30 mouse cellular contexts compared by ENCODE assay signal in the genomic region with DNA sequence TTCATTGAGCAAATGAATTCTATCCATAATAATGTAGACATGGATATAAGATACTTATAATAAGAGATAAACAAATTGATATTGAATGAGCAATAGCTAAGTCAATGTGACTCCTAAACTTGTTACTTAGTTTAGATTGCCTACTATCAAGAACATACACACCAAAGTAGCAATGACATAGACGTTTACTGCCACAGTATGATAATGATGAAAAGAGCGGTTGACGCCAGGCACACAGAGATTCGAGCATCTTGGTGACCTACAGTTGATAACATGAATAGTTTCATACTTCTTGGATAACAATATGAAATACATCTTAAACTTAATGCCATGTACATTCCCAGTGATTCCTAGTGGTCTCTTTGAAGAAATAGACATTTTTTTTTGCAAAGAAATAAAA. TPM values are rescaled to one million over a fixed set of nuclear protein-coding genes. Genes with fewer than 3 reads are reported as not detected.
A peak's percentile ranks its signal among the peaks of the same experiment; 100 is the strongest.
DNase-seq lines count a peak whose midpoint lies in the region; ATAC-seq lines count a peak whose summit lies in the region.
"Had no signal": no experiment of that assay in that cellular context is flagged by ENCODE, and none has a peak within 500 bp of the region (broad histone marks: within the 10 kb centered on the region; RNA-seq: fewer than 3 reads in every experiment).

No protein-coding gene starts in this region.

- no peak overlapping the region for H3K4me3 ChIP-seq in liver, embryonic 11.5 days (ENCODE audit: low read depth, low read length)
- H3K4me3 ChIP-seq in liver, embryonic 16.5 days (ENCODE audit: low read depth, low read length), result no peak overlapping the region
- no peak overlapping the region for H3K4me3 ChIP-seq in midbrain, embryonic 14.5 days (replicated peaks; ENCODE audit: low read depth, low read length)
- H3K4me3 ChIP-seq in midbrain, embryonic 16.5 days (ENCODE audit: low read depth, low read length), result no peak overlapping the region
- H3K4me3 ChIP-seq: forebrain, embryonic 10.5 days; forebrain, embryonic 15.5 days; hindbrain, embryonic 12.5 days; intestine, embryonic 15.5 days; limb, embryonic 10.5 days; limb, embryonic 15.5 days; lung, embryonic 15.5 days; midbrain, embryonic 15.5 days had no signal

- no peaks in the 10 kb centered on the region for H3K9me3 ChIP-seq in liver, embryonic 11.5 days (ENCODE audit: control insufficient read depth, low read length)
- no peaks in the 10 kb centered on the region for H3K9me3 ChIP-seq in liver, embryonic 16.5 days (replicated peaks; ENCODE audit: control insufficient read depth, low read length)
- no peaks in the 10 kb centered on the region for H3K9me3 ChIP-seq in midbrain, embryonic 14.5 days (ENCODE audit: control insufficient read depth, low read length)
- H3K9me3 ChIP-seq in midbrain, embryonic 16.5 days (replicated peaks; ENCODE audit: control insufficient read depth, low read length, poor library complexity, severe bottlenecking), result no peaks in the 10 kb centered on the region
- H3K9me3 ChIP-seq: forebrain, embryonic 10.5 days; forebrain, embryonic 15.5 days; hindbrain, embryonic 12.5 days; intestine, embryonic 15.5 days; limb, embryonic 10.5 days; limb, embryonic 15.5 days; lung, embryonic 15.5 days; midbrain, embryonic 15.5 days had no signal

- peak; percentile 63; the same call in 1 of the 2 replicates for ATAC-seq in common myeloid progenitor, adult 5-6 weeks (replicated peaks; ENCODE audit: low read depth, poor library complexity, severe bottlenecking)
- peak; percentile 90 for ATAC-seq in liver, embryonic 11.5 days (replicated peaks; ENCODE audit: low FRiP score)
- ATAC-seq in liver, embryonic 16.5 days (ENCODE audit: low read depth), result peak; percentile 99
- no peak for ATAC-seq in midbrain, embryonic 14.5 days (ENCODE audit: low FRiP score, low TSS enrichment)
- ATAC-seq in midbrain, embryonic 16.5 days, result no peak
- ATAC-seq: activated CD4-positive, CD25-positive, alpha-beta regulatory T cell, adult 4 months; forebrain, embryonic 15.5 days; hindbrain, postnatal 0 days; intestine, embryonic 15.5 days; midbrain, embryonic 15.5 days had no signal

- no peak overlapping the region for H3K9ac ChIP-seq in liver, embryonic 11.5 days (ENCODE audit: low read depth, low read length)
- H3K9ac ChIP-seq in liver, embryonic 16.5 days (ENCODE audit: low read depth, low read length), result no peak overlapping the region
- no peak overlapping the region for H3K9ac ChIP-seq in midbrain, embryonic 14.5 days (replicated peaks; ENCODE audit: low read length)
- no peak overlapping the region for H3K9ac ChIP-seq in midbrain, embryonic 16.5 days (ENCODE audit: low read depth, low read length)
- H3K9ac ChIP-seq: forebrain, embryonic 15.5 days; hindbrain, embryonic 12.5 days; intestine, embryonic 15.5 days; limb, embryonic 15.5 days; lung, embryonic 15.5 days; midbrain, embryonic 15.5 days had no signal

- H3K27me3 ChIP-seq in liver, embryonic 11.5 days (replicated peaks; ENCODE audit: control insufficient read depth, insufficient read depth, low read length), result no peaks in the 10 kb centered on the region
- no peaks in the 10 kb centered on the region for H3K27me3 ChIP-seq in liver, embryonic 16.5 days (ENCODE audit: control insufficient read depth, insufficient read depth, low read depth, low read length)
- H3K27me3 ChIP-seq in midbrain, embryonic 14.5 days (ENCODE audit: control insufficient read depth, insufficient read depth, low read length), result no peaks in the 10 kb centered on the region
- H3K27me3 ChIP-seq in midbrain, embryonic 16.5 days (ENCODE audit: control insufficient read depth, insufficient read depth, low read depth, low read length), result no peaks in the 10 kb centered on the region
- H3K27me3 ChIP-seq: forebrain, embryonic 15.5 days; hindbrain, embryonic 12.5 days; intestine, embryonic 15.5 days; limb, embryonic 15.5 days; lung, embryonic 15.5 days; midbrain, embryonic 15.5 days had no signal

- H3K36me3 ChIP-seq in liver, embryonic 11.5 days (ENCODE audit: control insufficient read depth, insufficient read depth, low read length), result no peaks in the 10 kb centered on the region
- H3K36me3 ChIP-seq in liver, embryonic 16.5 days (ENCODE audit: control insufficient read depth, insufficient read depth), result no peaks in the 10 kb centered on the region
- H3K36me3 ChIP-seq in midbrain, embryonic 14.5 days (ENCODE audit: control insufficient read depth, insufficient read depth, low read length), result no peaks in the 10 kb centered on the region
- no peaks in the 10 kb centered on the region for H3K36me3 ChIP-seq in midbrain, embryonic 16.5 days (ENCODE audit: control insufficient read depth, insufficient read depth, low read length)
- H3K36me3 ChIP-seq: forebrain, embryonic 10.5 days; forebrain, embryonic 15.5 days; hindbrain, embryonic 12.5 days; intestine, embryonic 15.5 days; limb, embryonic 10.5 days; limb, embryonic 15.5 days; lung, embryonic 15.5 days; midbrain, embryonic 15.5 days had no signal

- no peaks in the 10 kb centered on the region for H3K4me1 ChIP-seq in liver, embryonic 11.5 days (replicated peaks; ENCODE audit: control insufficient read depth, insufficient read depth, low read length)
- H3K4me1 ChIP-seq in liver, embryonic 16.5 days (ENCODE audit: control insufficient read depth, low read depth, low read length), result no peaks in the 10 kb centered on the region; the same call in 1 of the 2 replicates
- no peaks in the 10 kb centered on the region for H3K4me1 ChIP-seq in midbrain, embryonic 14.5 days (ENCODE audit: control insufficient read depth, insufficient read depth, low read length)
- H3K4me1 ChIP-seq in midbrain, embryonic 16.5 days (ENCODE audit: control insufficient read depth, insufficient read depth, low read length), result no peaks in the 10 kb centered on the region
- H3K4me1 ChIP-seq: forebrain, embryonic 10.5 days; forebrain, embryonic 15.5 days; hindbrain, embryonic 12.5 days; intestine, embryonic 15.5 days; limb, embryonic 10.5 days; limb, embryonic 15.5 days; lung, embryonic 15.5 days; midbrain, embryonic 15.5 days had no signal

- WGBS in liver, embryonic 11.5 days, result 71% methylated on average over 4 of the region's 4 CpGs
- 38% methylated on average over 4 of the region's 4 CpGs for WGBS in liver, embryonic 16.5 days (ENCODE audit: insufficient replicate concordance)
- 94% methylated on average over 4 of the region's 4 CpGs for WGBS in midbrain, embryonic 14.5 days
- 94% methylated on average over 4 of the region's 4 CpGs for WGBS in midbrain, embryonic 16.5 days

- no peak for DNase-seq in liver, embryonic 11.5 days (ENCODE audit: low spot score)
- DNase-seq in thymus, postnatal 0 days (ENCODE audit: low spot score), result no peak
- DNase-seq in midbrain, embryonic 14.5 days, result no peak
- DNase-seq: adrenal gland, adult 8-10 months; B cell, adult 2 months; cerebellum, adult 11-12 months; cerebellum, postnatal 10 days; gastrocnemius, postnatal 25 days; heart, adult 11 months; heart, postnatal 36 days; kidney, adult 2 months; kidney, postnatal 4 days; lung, postnatal 4 days; spleen, adult 18-20 months; thymus, adult 2 months; thymus, postnatal 4 days had no signal

- no peak overlapping the region for H3K4me2 ChIP-seq in liver, embryonic 11.5 days
- no peak overlapping the region for H3K4me2 ChIP-seq in liver, embryonic 16.5 days (ENCODE audit: low read depth, low read length)
- no peak overlapping the region for H3K4me2 ChIP-seq in midbrain, embryonic 14.5 days (ENCODE audit: low read length)
- no peak overlapping the region for H3K4me2 ChIP-seq in midbrain, embryonic 16.5 days (ENCODE audit: low read length)
- H3K4me2 ChIP-seq: forebrain, embryonic 15.5 days; heart, embryonic 11.5 days; hindbrain, embryonic 12.5 days; intestine, embryonic 15.5 days; limb, embryonic 15.5 days; lung, embryonic 15.5 days; midbrain, embryonic 15.5 days had no signal

- no peak overlapping the region for H3K27ac ChIP-seq in liver, embryonic 11.5 days (ENCODE audit: low read depth, low read length)
- H3K27ac ChIP-seq in liver, embryonic 16.5 days (ENCODE audit: low read length), result no peak overlapping the region
- H3K27ac ChIP-seq in midbrain, embryonic 14.5 days (replicated peaks; ENCODE audit: low read depth, low read length), result no peak overlapping the region
- H3K27ac ChIP-seq in midbrain, embryonic 16.5 days (ENCODE audit: low read length), result no peak overlapping the region
- H3K27ac ChIP-seq: forebrain, embryonic 10.5 days; forebrain, embryonic 15.5 days; hindbrain, embryonic 12.5 days; hindbrain, postnatal 0 days; intestine, embryonic 15.5 days; limb, embryonic 10.5 days; limb, embryonic 15.5 days; lung, embryonic 15.5 days; midbrain, embryonic 15.5 days had no signal

RNA-seq across cellular contexts. Expression of a gene that starts 55.9 kb away (rescaled TPM):
- 33.4 and 61.3 TPM in 2 replicates for total RNA-seq in common myeloid progenitor, adult 5-6 weeks (2017)
- 13.2 and 14.2 TPM in 2 replicates for polyA plus RNA-seq in liver, embryonic 11.5 days (2014; fragmentation: Nextera tagmentation; extraction: Ambion mirVana)
- polyA plus RNA-seq in liver, embryonic 16.5 days (2015; fragmentation: Nextera tagmentation; extraction: Ambion mirVana), result 8.0 and 8.3 TPM in 2 replicates
- 9.7 and 10.4 TPM in 2 replicates for polyA plus RNA-seq in thymus, postnatal 0 days (2015; fragmentation: Nextera tagmentation; extraction: Ambion mirVana)
- polyA plus RNA-seq in midbrain, embryonic 14.5 days (2014; fragmentation: Nextera tagmentation; extraction: Ambion mirVana), result 4.1 and 6.9 TPM in 2 replicates
- polyA plus RNA-seq in midbrain, embryonic 16.5 days (2015; fragmentation: Nextera tagmentation; extraction: Ambion mirVana), result 6.3 and 7.3 TPM in 2 replicates

Comparison
In these comparisons a context has a peak if more than half of its experiments do, and no peak if none do; other contexts are left out.
1. ATAC-seq: peak in common myeloid progenitor, adult 5-6 weeks (single experiment), liver, embryonic 11.5 days (single experiment) and liver, embryonic 16.5 days (single experiment); none in midbrain, embryonic 14.5 days (single experiment) and midbrain, embryonic 16.5 days (single experiment).